Mouse (Mus musculus) macrophage (primary cell): ENCODE data around the gene Slc30a7. TPM values are rescaled to one million over a fixed set of nuclear protein-coding genes. Genes with fewer than 3 reads are reported as not detected.
"Not testable (repeated sequence)": the region's sequence is repeated elsewhere in the genome, so short reads cannot be mapped to it uniquely, and the experiment has no call there.

Experiments used
- H3K27ac ChIP-seq: fragments of 350-480 bp; formaldehyde crosslinking; 2 replicates; pipeline ENCODE4 v1.9.0; 2021
- H3K36me3 ChIP-seq: fragments of 350-480 bp; formaldehyde crosslinking; 2 replicates; pipeline ENCODE4 v1.9.0; 2021; ENCODE audit errors: inconsistent target
- H3K4me3 ChIP-seq: fragments of 350-480 bp; formaldehyde crosslinking; 2 replicates; pipeline ENCODE4 v1.9.0; 2021; ENCODE audit errors: inconsistent target
- H3K79me2 ChIP-seq: fragments of 350-480 bp; formaldehyde crosslinking; 2 replicates; pipeline ENCODE4 v1.9.0; 2021; ENCODE audit errors: inconsistent target
- WGBS: methylation state at CpG from one replicate; pipeline ENCODE4 v1.1.7; 2026; ENCODE audit warnings: inconsistent platforms; ENCODE audit not compliant: missing documents; 5-methylcytosine and 5-hydroxymethylcytosine counted together
- polyA plus RNA-seq: library from polyadenylated mRNA; stranded (reverse); fragments of 250-400 nt; gene quantifications from 3 replicates; pipeline ENCODE4 v1.2.4, GENCODE M21; 2018; ENCODE audit warnings: inconsistent platforms

Gene Slc30a7
- polyA plus RNA-seq, 1 experiment from 2014 or later = 16.0 TPM

- no peak overlapping the region for H3K27ac ChIP-seq
- H3K36me3 ChIP-seq = peaks cover 85% of the 10 kb centered on the region
- H3K79me2 ChIP-seq = no peaks in the 10 kb centered on the region
- 98% methylated on average over 8 of the region's 8 CpGs for WGBS
- H3K4me3 ChIP-seq = no peak overlapping the region
Observed at GRCm38 (mm10) chr3:115946272-115946671, 60.9 kb downstream of the Slc30a7 start.

- WGBS = 98% methylated on average over 6 of the region's 6 CpGs
- H3K27ac ChIP-seq = no peak overlapping the region
- H3K79me2 ChIP-seq = no peaks in the 10 kb centered on the region
- H3K36me3 ChIP-seq = peaks cover 83% of the 10 kb centered on the region
- no peak overlapping the region for H3K4me3 ChIP-seq
Observed at GRCm38 (mm10) chr3:115944376-115944775, 62.8 kb downstream of the Slc30a7 start.

- 98% methylated on average over 8 of the region's 8 CpGs for WGBS
- Histone ChIP-seq H3K36me3 (peaks cover 68% of the 10 kb centered on the region), H3K4me3 (no peak overlapping the region), H3K79me2 (no peaks in the 10 kb centered on the region), H3K27ac (no peak overlapping the region)
Observed at GRCm38 (mm10) chr3:115941464-115941863, 65.7 kb downstream of the Slc30a7 start.

GRCm38 (mm10) chr3:115940510-115940909, 66.7 kb downstream of the Slc30a7 start:
- Histone ChIP-seq H3K36me3 (peaks cover 58% of the 10 kb centered on the region), H3K4me3 (no peak overlapping the region), H3K79me2 (no peaks in the 10 kb centered on the region), H3K27ac (no peak overlapping the region)
- 95% methylated on average over 4 of the region's 4 CpGs for WGBS

- Histone ChIP-seq H3K36me3 (peaks cover 32% of the 10 kb centered on the region), H3K4me3 (no peak overlapping the region), H3K27ac (no peak overlapping the region), H3K79me2 (no peaks in the 10 kb centered on the region)
- WGBS = 97% methylated on average over 10 of the region's 10 CpGs
Observed at GRCm38 (mm10) chr3:115937807-115938206, 69.4 kb downstream of the Slc30a7 start.

GRCm38 (mm10) chr3:115936734-115937599, 70.2 kb downstream of the Slc30a7 start:
- Histone ChIP-seq H3K79me2 (no peaks in the 10 kb centered on the region), H3K27ac (no peak overlapping the region), H3K36me3 (peaks cover 26% of the 10 kb centered on the region), H3K4me3 (no peak overlapping the region)
- 62% methylated on average over 4 of the region's 4 CpGs for WGBS

GRCm38 (mm10) chr3:115933293-115934186, 73.7 kb downstream of the Slc30a7 start:
- Histone ChIP-seq H3K36me3 (no peaks in the 10 kb centered on the region; the same call in 1 of the 2 replicates), H3K79me2 (no peaks in the 10 kb centered on the region), H3K4me3 (no peak overlapping the region), H3K27ac (no peak overlapping the region)
- WGBS = 97% methylated on average over 17 of the region's 18 CpGs

- Histone ChIP-seq H3K27ac (no peak overlapping the region), H3K79me2 (no peaks in the 10 kb centered on the region), H3K4me3 (no peak overlapping the region), H3K36me3 (no peaks in the 10 kb centered on the region; the same call in 1 of the 2 replicates)
- WGBS = 88% methylated on average over 6 of the region's 6 CpGs
Observed at GRCm38 (mm10) chr3:115931701-115932100, 75.5 kb downstream of the Slc30a7 start.

- H3K36me3 ChIP-seq = no peaks in the 10 kb centered on the region; the same call in 1 of the 2 replicates
- WGBS = 97% methylated on average over 8 of the region's 8 CpGs
- no peaks in the 10 kb centered on the region for H3K79me2 ChIP-seq
- H3K4me3 ChIP-seq = no peak overlapping the region
- H3K27ac ChIP-seq = no peak overlapping the region
Observed at GRCm38 (mm10) chr3:115926531-115926930, 80.7 kb downstream of the Slc30a7 start.

GRCm38 (mm10) chr3:115924401-115925190, 82.6 kb downstream of the Slc30a7 start:
- no peaks in the 10 kb centered on the region for H3K79me2 ChIP-seq
- no peaks in the 10 kb centered on the region; the same call in 1 of the 2 replicates for H3K36me3 ChIP-seq
- 99% methylated on average over 4 of the region's 4 CpGs for WGBS
- H3K27ac ChIP-seq = no peak overlapping the region
- no peak overlapping the region for H3K4me3 ChIP-seq

GRCm38 (mm10) chr3:115907406-115907805, 99.8 kb downstream of the Slc30a7 start:
- not testable (repeated sequence) for H3K79me2 ChIP-seq, H3K4me3 ChIP-seq, H3K27ac ChIP-seq
- 92% methylated on average over 7 of the region's 11 CpGs for WGBS
- peaks cover 11% of the 10 kb centered on the region; the same call in 1 of the 2 replicates for H3K36me3 ChIP-seq

GRCm38 (mm10) chr3:115905567-115905966, 101.6 kb downstream of the Slc30a7 start:
- Histone ChIP-seq H3K4me3 (no peak overlapping the region), H3K27ac (no peak overlapping the region), H3K79me2 (no peaks in the 10 kb centered on the region), H3K36me3 (peaks cover 11% of the 10 kb centered on the region; the same call in 1 of the 2 replicates)
- 100% methylated on average over 2 of the region's 4 CpGs for WGBS

GRCm38 (mm10) chr3:115905067-115905466, 102.1 kb downstream of the Slc30a7 start:
- Histone ChIP-seq H3K4me3 (no peak overlapping the region), H3K79me2 (no peaks in the 10 kb centered on the region), H3K36me3 (peaks cover 11% of the 10 kb centered on the region; the same call in 1 of the 2 replicates), H3K27ac (no peak overlapping the region)
- 92% methylated on average over 3 of the region's 3 CpGs for WGBS
